Mouse (Mus musculus): ENCODE data around the gene Olfr764-ps1. TPM values are rescaled to one million over a fixed set of nuclear protein-coding genes. Genes with fewer than 3 reads are reported as not detected.
"Not testable (repeated sequence)": the region's sequence is repeated elsewhere in the genome, so short reads cannot be mapped to it uniquely, and the experiment has no call there.

The Olfr764-ps1 gene
- polyA plus RNA-seq, 1 experiment = not detected

DNA sequence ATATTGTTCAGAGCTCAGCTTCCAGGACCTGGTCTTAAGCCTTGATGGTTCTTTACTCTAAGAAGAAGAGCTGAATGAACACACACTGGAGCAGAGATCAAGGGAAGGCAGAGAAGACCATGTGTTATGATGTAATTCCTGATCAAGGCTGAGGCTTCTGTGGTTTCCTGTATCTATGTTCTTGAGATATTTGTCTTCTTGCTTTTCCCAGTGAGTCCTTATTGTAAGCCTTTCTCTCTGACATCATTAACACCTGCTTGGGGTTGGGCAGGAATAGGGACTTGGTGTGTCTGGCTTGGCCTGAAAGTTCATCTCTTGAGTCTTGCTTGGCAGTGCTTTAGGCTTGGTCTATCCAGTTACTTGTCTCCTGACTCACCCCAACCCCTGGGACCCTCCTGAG, 48.7 kb downstream of the Olfr764-ps1 start:
- DNase-seq = peak; percentile 37
- Histone ChIP-seq H3K27me3 (ENCODE audit: control insufficient read depth, insufficient read depth, low read length) (no peaks in the 10 kb centered on the region), H3K27ac (ENCODE audit: control insufficient read depth, insufficient read depth, low read length) (no peak overlapping the region), H3K36me3 (ENCODE audit: control insufficient read depth, insufficient read depth, low read length) (no peaks in the 10 kb centered on the region), H3K4me3 (ENCODE audit: control insufficient read depth, insufficient read depth, low read length) (no peak overlapping the region), H3K4me1 (replicated peaks; ENCODE audit: control insufficient read depth, insufficient read depth, low read length) (peaks cover 10% of the 10 kb centered on the region)
- TF ChIP-seq CTCF (IDR thresholded peaks at IDR 0.05; ENCODE audit: borderline replicate concordance, control insufficient read depth, extremely low read depth, insufficient read depth, low read length, poor library complexity) (no peak), POLR2A (IDR thresholded peaks at IDR 0.05; ENCODE audit: control insufficient read depth, extremely low read depth, insufficient read depth, low read length, poor library complexity) (no peak)

DNA sequence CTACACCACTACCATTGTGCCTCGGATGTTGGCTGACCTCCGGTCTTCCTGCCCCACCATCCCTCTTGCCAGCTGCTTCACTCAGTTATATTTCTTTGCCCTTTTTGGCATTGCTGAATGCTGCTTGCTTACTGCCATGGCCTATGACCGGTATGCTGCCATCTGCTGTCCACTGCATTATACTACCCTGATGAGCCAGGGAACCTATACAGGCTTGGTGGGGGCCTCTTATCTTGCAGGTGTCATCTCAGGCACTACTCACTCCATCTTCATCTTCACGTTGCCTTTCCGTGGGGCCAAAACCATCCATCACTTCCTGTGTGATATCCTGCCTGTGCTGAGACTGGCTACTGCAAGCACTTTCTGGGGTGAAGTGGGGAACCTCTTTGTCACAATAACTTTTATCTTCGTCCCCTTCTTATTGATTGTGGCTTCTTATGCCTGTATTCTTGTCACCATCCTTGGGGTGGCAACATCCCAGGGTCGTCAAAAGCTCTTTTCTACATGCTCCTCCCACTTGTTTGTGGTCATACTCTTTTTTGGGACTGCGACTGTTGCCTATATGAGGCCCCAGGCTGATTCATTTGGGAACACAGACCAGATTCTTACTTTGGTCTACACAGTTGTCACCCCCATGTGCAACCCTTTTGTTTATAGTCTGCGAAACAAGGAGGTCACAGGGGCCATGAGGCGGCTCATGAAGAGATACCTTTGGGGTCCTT, 49.4 kb downstream of the Olfr764-ps1 start:
- not testable (repeated sequence) for H3K4me1 ChIP-seq (replicated peaks; ENCODE audit: control insufficient read depth, insufficient read depth, low read length); H3K27me3 ChIP-seq (ENCODE audit: control insufficient read depth, insufficient read depth, low read length); H3K4me3 ChIP-seq (ENCODE audit: control insufficient read depth, insufficient read depth, low read length); H3K36me3 ChIP-seq (ENCODE audit: control insufficient read depth, insufficient read depth, low read length); H3K27ac ChIP-seq (ENCODE audit: control insufficient read depth, insufficient read depth, low read length)
- 41% methylated on average over 7 of the region's 10 CpGs for WGBS
- DNase-seq = peak; percentile 9

DNA sequence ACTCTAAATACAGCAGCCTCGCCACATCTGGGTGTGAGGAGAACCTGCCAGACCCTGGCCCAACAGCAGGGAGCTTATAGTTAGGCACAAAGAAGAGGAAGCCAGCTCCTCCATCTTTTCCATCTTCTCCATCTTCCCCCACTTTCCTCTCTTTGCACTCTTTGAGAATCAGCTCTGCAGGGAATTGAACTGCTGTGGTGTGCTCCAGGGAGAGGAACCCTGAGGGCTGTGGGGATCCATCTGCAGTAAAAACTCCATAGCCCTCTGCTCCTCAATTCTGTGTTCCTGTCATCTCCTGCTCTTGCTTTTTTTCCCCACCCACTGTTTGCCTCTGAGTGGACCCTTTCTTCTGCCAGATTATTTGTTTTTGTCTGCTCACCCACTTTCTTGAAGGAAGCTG, 50.6 kb downstream of the Olfr764-ps1 start, which contains the start of gene Olfr9:
Gene Olfr9 (plus strand): TSS at position 301 of the 400 bp plus-strand sequence.
- not testable (repeated sequence) for H3K36me3 ChIP-seq (ENCODE audit: control insufficient read depth, insufficient read depth, low read length); H3K4me1 ChIP-seq (replicated peaks; ENCODE audit: control insufficient read depth, insufficient read depth, low read length); H3K4me3 ChIP-seq (ENCODE audit: control insufficient read depth, insufficient read depth, low read length); H3K27me3 ChIP-seq (ENCODE audit: control insufficient read depth, insufficient read depth, low read length); H3K27ac ChIP-seq (ENCODE audit: control insufficient read depth, insufficient read depth, low read length); DNase-seq
- 71% methylated on average over 1 of the region's 1 CpGs for WGBS

Other genes starting within 250 kb of the Olfr764-ps1 start
- gene Mmp19, start 249.0 kb downstream of the Olfr764-ps1 start, polyA plus RNA-seq (2012; rRNA removed) = 1.8 and 3.9 TPM in 2 replicates
- 19.9 and 21.6 TPM in 2 replicates for gene Dnajc14, start 235.8 kb downstream of the Olfr764-ps1 start, polyA plus RNA-seq (2012; rRNA removed)
- 17.4 and 20.5 TPM in 2 replicates for gene Tmem198b, start 235.5 kb downstream of the Olfr764-ps1 start, polyA plus RNA-seq (2012; rRNA removed)
- gene Sarnp, start 222.6 kb downstream of the Olfr764-ps1 start, polyA plus RNA-seq (2012; rRNA removed) = 8.5 and 12.3 TPM in 2 replicates
- 68.3 and 82.3 TPM in 2 replicates for gene Ormdl2, start 218.3 kb downstream of the Olfr764-ps1 start, polyA plus RNA-seq (2012; rRNA removed)
- 5.6 and 5.8 TPM in 2 replicates for gene Gdf11, start 148.2 kb downstream of the Olfr764-ps1 start, polyA plus RNA-seq (2012; rRNA removed)
- gene Cd63, start 138.9 kb downstream of the Olfr764-ps1 start, polyA plus RNA-seq (2012; rRNA removed) = 43.9 and 62.1 TPM in 2 replicates
- 14.0 and 21.8 TPM in 2 replicates for gene Rdh5, start 117.0 kb downstream of the Olfr764-ps1 start, polyA plus RNA-seq (2012; rRNA removed)
- 137 and 173 TPM in 2 replicates for gene Bloc1s1, start 115.9 kb downstream of the Olfr764-ps1 start, polyA plus RNA-seq (2012; rRNA removed)
- gene Itga7, start 106.1 kb downstream of the Olfr764-ps1 start, polyA plus RNA-seq (2012; rRNA removed) = 5.9 and 14.5 TPM in 2 replicates
- gene Mettl7b, start 78.9 kb downstream of the Olfr764-ps1 start, polyA plus RNA-seq (2012; rRNA removed) = 0.28 and 1.6 TPM in 2 replicates
- gene Olfr9, start 50.5 kb downstream of the Olfr764-ps1 start, polyA plus RNA-seq (2012; rRNA removed) = not detected in 2 replicates
- gene Olfr763, start 29.1 kb downstream of the Olfr764-ps1 start, polyA plus RNA-seq (2012; rRNA removed) = not detected in 2 replicates
- not detected in 2 replicates for gene Olfr765, start 10.1 kb upstream of the Olfr764-ps1 start, polyA plus RNA-seq (2012; rRNA removed)
- gene Olfr766-ps1, start 29.1 kb upstream of the Olfr764-ps1 start, polyA plus RNA-seq (2012; rRNA removed) = not detected in 2 replicates
- gene Olfr767, start 43.0 kb upstream of the Olfr764-ps1 start, polyA plus RNA-seq (2012; rRNA removed) = not detected in 2 replicates
- gene Olfr768, start 59.5 kb upstream of the Olfr764-ps1 start, polyA plus RNA-seq (2012; rRNA removed) = not detected in 2 replicates
- gene Olfr769, start 78.0 kb upstream of the Olfr764-ps1 start, polyA plus RNA-seq (2012; rRNA removed) = not detected in 2 replicates
- not detected in 2 replicates for gene Olfr770, start 99.1 kb upstream of the Olfr764-ps1 start, polyA plus RNA-seq (2012; rRNA removed)
- gene Olfr771, start 124.9 kb upstream of the Olfr764-ps1 start, polyA plus RNA-seq (2012; rRNA removed) = not detected in 2 replicates
- gene Olfr772, start 138.0 kb upstream of the Olfr764-ps1 start, polyA plus RNA-seq (2012; rRNA removed) = not detected in 2 replicates
- not detected in 2 replicates for gene Olfr773, start 147.5 kb upstream of the Olfr764-ps1 start, polyA plus RNA-seq (2012; rRNA removed)
- gene Olfr774, start 196.3 kb upstream of the Olfr764-ps1 start, polyA plus RNA-seq (2012; rRNA removed) = not detected in 2 replicates
- not detected in 2 replicates for gene Olfr775, start 208.5 kb upstream of the Olfr764-ps1 start, polyA plus RNA-seq (2012; rRNA removed)
- gene Olfr776, start 219.2 kb upstream of the Olfr764-ps1 start, polyA plus RNA-seq (2012; rRNA removed) = not detected in 2 replicates
- gene Olfr777, start 231.6 kb upstream of the Olfr764-ps1 start, polyA plus RNA-seq (2012; rRNA removed) = not detected in 2 replicates